Mouse (Mus musculus): ENCODE results near the gene Tas2r135. TPM values are rescaled to one million over a fixed set of nuclear protein-coding genes. Genes with fewer than 3 reads are reported as not detected.

Tas2r135 gene
- polyA plus RNA-seq, 1 experiment from 2014 or later, result not detected

GRCm38 (mm10) chr6:42364066-42364465, 41.2 kb upstream of the Tas2r135 start:
- no peaks in the 10 kb centered on the region for H3K27me3 ChIP-seq
- H3K27ac ChIP-seq, result peak overlapping the region; percentile 71; the same call in 1 of the 2 replicates
- ATAC-seq (ENCODE audit: borderline replicate concordance, extremely low read depth, low FRiP score, low TSS enrichment), result no peak
- peaks cover 30% of the 10 kb centered on the region for H3K4me1 ChIP-seq
- H3K9ac ChIP-seq, result no peak overlapping the region
- H3K4me2 ChIP-seq, result no peak overlapping the region
- WGBS, result 87% methylated on average over 4 of the region's 4 CpGs
- no peak overlapping the region for H3K4me3 ChIP-seq
- no peaks in the 10 kb centered on the region for H3K9me3 ChIP-seq
- H3K36me3 ChIP-seq, result peaks cover 19% of the 10 kb centered on the region

GRCm38 (mm10) chr6:42364607-42365006, 40.6 kb upstream of the Tas2r135 start:
- no peak overlapping the region for H3K9ac ChIP-seq
- no peak overlapping the region for H3K4me3 ChIP-seq
- no peak for ATAC-seq (ENCODE audit: borderline replicate concordance, extremely low read depth, low FRiP score, low TSS enrichment)
- no peaks in the 10 kb centered on the region for H3K9me3 ChIP-seq
- H3K4me1 ChIP-seq, result peaks cover 26% of the 10 kb centered on the region
- no peaks in the 10 kb centered on the region for H3K27me3 ChIP-seq
- peaks cover 13% of the 10 kb centered on the region for H3K36me3 ChIP-seq
- WGBS, result 77% methylated on average over 15 of the region's 15 CpGs
- H3K27ac ChIP-seq, result no peak overlapping the region
- H3K4me2 ChIP-seq, result no peak overlapping the region

DNA sequence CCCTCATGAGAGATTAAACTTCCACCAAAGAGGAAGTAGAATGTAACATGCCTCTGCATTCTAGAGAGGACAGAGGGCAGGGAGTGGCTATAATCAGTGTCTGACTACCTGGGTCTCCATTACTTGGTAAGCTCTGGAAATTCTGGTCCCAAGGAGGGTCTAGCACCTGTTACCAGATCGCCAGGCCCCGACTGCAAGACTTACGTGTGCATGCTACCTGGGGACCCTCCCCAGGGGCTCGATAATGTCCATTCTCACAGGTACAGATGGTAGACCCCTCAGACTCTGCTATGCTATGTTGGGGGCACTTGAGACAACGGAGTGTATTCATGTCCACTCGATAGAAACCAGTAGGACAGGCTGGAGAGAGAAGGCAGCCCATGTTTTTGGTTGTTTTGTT, 40.0 kb upstream of the Tas2r135 start:
- ATAC-seq (ENCODE audit: borderline replicate concordance, extremely low read depth, low FRiP score, low TSS enrichment), result no peak
- no peak overlapping the region for H3K9ac ChIP-seq
- H3K27me3 ChIP-seq, result no peaks in the 10 kb centered on the region
- no peaks in the 10 kb centered on the region for H3K9me3 ChIP-seq
- H3K4me3 ChIP-seq, result no peak overlapping the region
- no peak overlapping the region for H3K4me2 ChIP-seq
- peaks cover 7% of the 10 kb centered on the region; the same call in 1 of the 2 replicates for H3K36me3 ChIP-seq
- no peak overlapping the region for H3K27ac ChIP-seq
- H3K4me1 ChIP-seq, result peaks cover 23% of the 10 kb centered on the region
- WGBS, result 91% methylated on average over 6 of the region's 6 CpGs

DNA sequence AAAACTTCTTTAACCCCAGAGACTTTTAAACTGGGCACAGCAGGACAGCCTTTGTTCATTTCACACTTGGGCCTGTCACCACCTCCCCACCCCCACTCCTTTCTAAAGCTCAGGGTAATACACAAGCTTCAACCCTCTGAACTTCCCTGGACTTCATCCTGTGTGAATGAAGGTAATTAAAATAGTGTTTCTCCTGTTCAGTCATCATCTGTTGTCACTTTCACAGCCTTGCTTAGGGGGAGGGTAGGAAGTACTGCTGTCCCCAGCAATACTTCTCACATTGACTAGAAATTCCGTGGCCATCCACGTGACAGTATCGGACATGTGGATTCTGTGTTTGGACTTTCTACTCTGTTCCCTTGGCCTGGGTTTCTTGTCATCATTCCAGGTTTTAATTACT, 35.4 kb upstream of the Tas2r135 start:
- H3K9ac ChIP-seq, result no peak overlapping the region
- peak; percentile 55; the same call in 1 of the 2 replicates for ATAC-seq (ENCODE audit: borderline replicate concordance, extremely low read depth, low FRiP score, low TSS enrichment)
- WGBS, result 22% methylated on average over 3 of the region's 3 CpGs
- peaks cover 32% of the 10 kb centered on the region for H3K4me1 ChIP-seq
- no peaks in the 10 kb centered on the region for H3K36me3 ChIP-seq
- no peak overlapping the region for H3K4me2 ChIP-seq
- H3K9me3 ChIP-seq, result no peaks in the 10 kb centered on the region
- no peak overlapping the region for H3K4me3 ChIP-seq
- H3K27me3 ChIP-seq, result no peaks in the 10 kb centered on the region
- peak overlapping the region; percentile 79 for H3K27ac ChIP-seq

DNA sequence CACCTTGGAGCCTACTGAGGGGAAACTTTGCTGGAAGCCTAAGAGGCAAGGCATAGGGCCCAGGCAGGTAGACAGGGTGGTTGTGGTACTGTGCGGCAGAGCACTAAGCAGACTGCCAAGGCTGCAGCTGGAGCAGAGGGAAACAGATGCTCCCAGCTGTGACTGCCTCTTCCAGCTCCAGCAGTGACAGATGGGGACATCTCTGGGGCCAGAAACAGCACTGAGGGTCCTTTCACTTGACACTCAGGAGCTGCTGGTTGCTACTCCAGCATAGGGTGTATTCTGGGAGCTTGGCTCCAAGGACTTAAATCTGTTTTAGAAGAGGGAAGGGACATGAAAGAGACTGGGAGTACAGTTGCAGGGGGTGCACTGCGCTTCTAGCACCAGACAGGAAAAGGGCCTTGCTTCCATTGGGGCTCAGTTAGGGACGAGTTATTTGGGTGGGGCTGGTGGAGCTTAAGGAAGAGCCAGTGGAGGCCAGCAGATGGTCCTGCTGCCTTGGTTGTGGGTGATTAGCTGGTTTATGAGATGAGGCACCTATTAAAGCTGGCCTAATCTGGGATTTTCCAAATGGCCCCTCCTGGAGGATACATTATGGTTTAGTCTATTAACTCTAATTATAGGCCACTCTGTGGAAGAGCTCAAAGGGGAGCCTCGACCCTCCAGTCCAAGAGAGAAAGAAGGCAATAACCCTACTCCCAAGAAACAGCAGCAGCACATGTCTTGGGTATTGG, 34.4 kb upstream of the Tas2r135 start:
- no peak overlapping the region for H3K4me3 ChIP-seq
- 38% methylated on average over 4 of the region's 4 CpGs for WGBS
- H3K36me3 ChIP-seq, result no peaks in the 10 kb centered on the region
- peak; percentile 77 for ATAC-seq (ENCODE audit: borderline replicate concordance, extremely low read depth, low FRiP score, low TSS enrichment)
- H3K9ac ChIP-seq, result no peak overlapping the region
- peak overlapping the region; percentile 79 for H3K27ac ChIP-seq
- H3K27me3 ChIP-seq, result no peaks in the 10 kb centered on the region
- peak overlapping the region; percentile 87; the same call in 1 of the 2 replicates for H3K4me2 ChIP-seq
- H3K9me3 ChIP-seq, result no peaks in the 10 kb centered on the region
- peaks cover 38% of the 10 kb centered on the region for H3K4me1 ChIP-seq

DNA sequence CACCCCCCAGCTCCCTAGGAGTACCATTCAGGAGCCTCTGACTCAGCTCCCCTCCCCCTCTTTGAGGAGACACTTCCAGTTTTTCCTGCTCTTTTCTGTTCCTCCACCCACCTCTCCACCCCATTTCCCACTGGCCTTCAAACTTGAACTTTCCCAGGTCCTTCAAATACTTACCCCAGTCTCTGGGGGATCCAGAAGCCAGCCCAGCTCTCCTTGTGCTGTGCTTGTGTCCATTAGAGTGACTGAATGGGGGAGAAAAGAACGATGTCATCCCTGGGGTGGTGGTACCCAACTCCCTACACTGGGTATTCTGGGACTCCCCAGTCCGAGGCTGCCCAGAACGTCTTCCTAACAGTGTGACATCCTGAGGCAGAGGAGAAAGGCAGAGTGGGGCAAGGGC, 33.2 kb upstream of the Tas2r135 start:
- H3K4me2 ChIP-seq, result peak overlapping the region; percentile 87
- peaks cover 44% of the 10 kb centered on the region for H3K4me1 ChIP-seq
- WGBS, result 23% methylated on average over 3 of the region's 3 CpGs
- ATAC-seq (ENCODE audit: borderline replicate concordance, extremely low read depth, low FRiP score, low TSS enrichment), result no peak
- H3K36me3 ChIP-seq, result no peaks in the 10 kb centered on the region
- H3K27me3 ChIP-seq, result no peaks in the 10 kb centered on the region
- H3K9ac ChIP-seq, result peak overlapping the region; percentile 65
- H3K27ac ChIP-seq, result peak overlapping the region; percentile 79
- no peaks in the 10 kb centered on the region for H3K9me3 ChIP-seq
- H3K4me3 ChIP-seq, result peak overlapping the region; percentile 55

- no peak for ATAC-seq (ENCODE audit: borderline replicate concordance, extremely low read depth, low FRiP score, low TSS enrichment)
- H3K36me3 ChIP-seq, result no peaks in the 10 kb centered on the region
- WGBS, result 40% methylated on average over 9 of the region's 9 CpGs
- H3K27ac ChIP-seq, result peak overlapping the region; percentile 79
- H3K9me3 ChIP-seq, result no peaks in the 10 kb centered on the region
- peak overlapping the region; percentile 87 for H3K4me2 ChIP-seq
- H3K27me3 ChIP-seq, result no peaks in the 10 kb centered on the region
- peak overlapping the region; percentile 55 for H3K4me3 ChIP-seq
- H3K4me1 ChIP-seq, result peaks cover 44% of the 10 kb centered on the region
- H3K9ac ChIP-seq, result peak overlapping the region; percentile 65
Observed at GRCm38 (mm10) chr6:42372421-42372815, 32.8 kb upstream of the Tas2r135 start.

- under 1% methylated on average over 27 of the region's 36 CpGs for WGBS
- H3K36me3 ChIP-seq, result no peaks in the 10 kb centered on the region
- peak; percentile 60; the same call in 1 of the 2 replicates for ATAC-seq (ENCODE audit: borderline replicate concordance, extremely low read depth, low FRiP score, low TSS enrichment)
Observed at GRCm38 (mm10) chr6:42372816-42373547, 32.3 kb upstream of the Tas2r135 start, which contains the start of gene Epha1. TSS of gene Epha1 (minus strand) at chr6:42373268.

DNA sequence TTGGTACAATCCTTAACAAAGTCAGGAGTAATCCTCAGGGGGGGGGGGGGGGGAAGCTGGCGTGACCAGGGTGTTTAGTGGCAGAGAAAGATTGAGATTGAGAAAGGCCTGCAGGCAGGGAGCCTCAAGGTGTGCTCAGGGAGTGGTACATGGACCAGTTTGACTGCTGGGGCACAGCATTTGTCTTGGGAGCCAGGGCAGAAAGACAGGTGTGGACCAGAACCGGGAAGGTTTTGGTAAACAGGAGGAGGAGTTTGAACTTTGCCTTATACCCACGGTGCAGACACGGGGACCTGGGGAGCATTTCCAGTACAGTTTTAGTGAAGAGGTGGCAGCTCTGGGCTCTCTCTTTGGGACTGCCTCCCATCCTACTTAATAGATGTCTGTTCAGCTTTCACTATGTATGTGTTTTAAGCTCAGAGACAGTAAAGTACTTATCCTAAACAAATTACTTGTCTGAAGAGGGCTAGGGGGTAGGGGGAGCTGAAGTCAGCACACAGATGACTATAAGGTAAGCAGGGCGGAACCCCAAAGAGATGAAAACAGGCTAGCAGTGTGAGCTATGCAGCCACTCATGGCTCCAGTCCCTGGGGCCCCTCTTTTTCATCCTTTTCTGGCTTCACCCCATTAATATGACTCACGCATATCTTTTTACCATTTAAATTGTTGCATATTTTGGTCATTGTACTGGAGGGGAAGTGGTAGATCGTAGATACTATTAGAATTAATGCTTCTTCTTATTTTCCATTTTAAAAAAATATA, 31.4 kb upstream of the Tas2r135 start:
- Histone ChIP-seq H3K36me3 (no peaks in the 10 kb centered on the region), H3K27ac (no peak overlapping the region), H3K9ac (no peak overlapping the region), H3K4me3 (peak overlapping the region; percentile 55), H3K4me1 (peaks cover 44% of the 10 kb centered on the region), H3K4me2 (peak overlapping the region; percentile 87), H3K9me3 (no peaks in the 10 kb centered on the region), H3K27me3 (no peaks in the 10 kb centered on the region)
- 40% methylated on average over 7 of the region's 7 CpGs for WGBS
- no peak for ATAC-seq (ENCODE audit: borderline replicate concordance, extremely low read depth, low FRiP score, low TSS enrichment)

More at GRCm38 (mm10) chr6:42372816-42373547, 32.3 kb upstream of the Tas2r135 start, which contains the start of gene Epha1:
- Histone ChIP-seq H3K27ac (peak within 1 kb of the TSS; percentile 79), H3K4me1 (peaks cover 44% of the 10 kb centered on the region), H3K4me2 (peak within 1 kb of the TSS; percentile 87), H3K27me3 (no peaks in the 10 kb centered on the region), H3K9me3 (no peaks in the 10 kb centered on the region), H3K9ac (peak within 1 kb of the TSS; percentile 65), H3K4me3 (peak within 1 kb of the TSS; percentile 55)

DNA sequence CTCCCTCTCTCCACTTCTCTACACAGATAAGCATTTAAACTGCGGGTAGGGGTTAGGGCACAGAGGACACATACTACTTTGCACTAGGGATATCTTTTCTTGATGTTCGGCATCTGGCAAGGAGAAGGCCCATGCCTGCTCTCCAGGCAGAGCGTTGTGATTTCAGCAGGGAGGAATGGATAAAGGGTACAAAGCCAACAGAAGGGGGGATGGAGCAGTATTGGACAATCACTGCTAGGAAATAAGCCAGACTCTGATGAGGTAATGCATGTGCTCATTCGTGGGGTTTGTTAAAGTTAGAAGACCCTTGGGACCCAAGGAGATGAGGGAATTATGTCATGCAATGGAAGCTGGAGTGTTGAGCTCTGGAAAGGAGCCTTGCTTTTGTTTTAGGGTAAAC, 30.5 kb upstream of the Tas2r135 start:
- Histone ChIP-seq H3K27ac (no peak overlapping the region), H3K27me3 (no peaks in the 10 kb centered on the region), H3K4me1 (peaks cover 44% of the 10 kb centered on the region), H3K9me3 (no peaks in the 10 kb centered on the region), H3K9ac (no peak overlapping the region), H3K36me3 (no peaks in the 10 kb centered on the region), H3K4me2 (no peak overlapping the region), H3K4me3 (no peak overlapping the region)
- WGBS, result 66% methylated on average over 4 of the region's 4 CpGs
- ATAC-seq (ENCODE audit: borderline replicate concordance, extremely low read depth, low FRiP score, low TSS enrichment), result no peak

DNA sequence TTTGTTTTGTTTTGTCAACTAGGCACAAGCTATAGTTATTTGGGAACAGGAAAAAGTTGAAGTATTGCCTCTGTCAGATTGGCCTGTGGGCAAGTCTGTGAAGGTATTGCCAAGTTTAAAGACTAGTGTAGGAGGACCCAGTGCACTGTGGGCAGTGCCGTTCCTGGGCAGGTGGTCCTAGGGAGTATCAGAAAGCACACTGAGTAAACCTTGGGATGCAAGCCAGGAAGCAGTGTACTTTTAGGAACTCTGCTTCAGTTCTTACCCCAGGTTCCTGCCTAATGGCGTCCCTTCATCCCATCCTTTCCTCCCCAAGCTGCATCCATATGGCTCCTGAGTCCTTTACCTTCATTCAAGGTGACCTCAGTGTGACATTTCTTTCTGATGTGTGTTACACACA, 30.1 kb upstream of the Tas2r135 start:
- no peak for ATAC-seq (ENCODE audit: borderline replicate concordance, extremely low read depth, low FRiP score, low TSS enrichment)
- Histone ChIP-seq H3K4me1 (peaks cover 44% of the 10 kb centered on the region), H3K27ac (no peak overlapping the region), H3K4me2 (no peak overlapping the region), H3K27me3 (no peaks in the 10 kb centered on the region), H3K4me3 (no peak overlapping the region), H3K36me3 (no peaks in the 10 kb centered on the region), H3K9me3 (no peaks in the 10 kb centered on the region), H3K9ac (no peak overlapping the region)
- WGBS, result 75% methylated on average over 2 of the region's 2 CpGs
